Mouse (Mus musculus): ENCODE results near the gene Hs3st5. TPM values are rescaled to one million over a fixed set of nuclear protein-coding genes. Genes with fewer than 3 reads are reported as not detected.

Hs3st5 gene
- polyA plus RNA-seq (2015; fragmentation: Illumina TruSeq; extraction: RNeasy Lipid Tissue Mini Kit (QIAGEN cat#74804); ENCODE audit: insufficient read depth, low read depth, low replicate concordance) = not detected

DNA sequence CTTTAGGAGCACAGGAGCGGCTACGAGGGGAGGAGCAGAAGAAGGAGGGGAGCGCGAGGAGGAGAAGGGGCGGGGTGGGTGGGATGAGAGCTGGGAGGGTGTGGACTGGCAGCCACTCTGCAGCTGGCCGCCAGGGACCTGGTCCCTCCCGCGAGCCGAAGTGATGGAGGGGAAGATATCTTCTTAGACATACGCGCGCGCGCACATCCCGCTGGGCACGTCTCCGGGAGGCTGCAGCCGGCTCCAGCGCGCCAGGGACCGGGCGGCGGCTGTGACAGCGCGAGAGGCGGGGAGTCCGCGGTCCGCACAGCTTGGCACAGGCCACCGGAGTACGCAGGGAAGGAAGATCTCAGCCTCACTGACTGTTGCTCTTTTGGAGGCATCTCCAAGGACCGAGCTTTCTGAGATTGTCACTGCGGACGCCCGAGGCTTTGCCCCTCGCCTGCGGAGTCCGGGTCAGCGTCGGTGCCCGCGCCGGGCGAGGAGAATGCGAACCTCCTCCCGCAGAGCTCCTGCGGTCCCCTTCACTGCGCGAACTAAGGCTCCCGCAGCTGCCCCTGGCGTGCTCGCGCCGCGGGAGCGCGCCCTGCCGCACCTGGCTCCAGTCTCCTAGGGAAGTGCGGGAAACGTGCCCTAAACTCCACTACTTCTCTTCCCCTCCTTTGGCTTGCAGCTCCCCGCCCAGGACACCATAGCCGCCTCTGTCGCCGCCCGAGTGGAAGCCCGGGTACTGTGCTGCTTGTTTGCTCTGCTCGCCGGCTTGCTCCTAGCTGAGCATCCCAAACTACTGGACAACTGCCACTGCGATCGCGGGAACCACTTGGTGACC lies at the start of gene Hs3st5:
TSS of gene Hs3st5 (plus strand) at position 88 of the 829 bp plus-strand sequence.

Measured in pancreas, adult 10 weeks (tissue).